Mouse (Mus musculus): ENCODE measurements around the gene Mcm6. TPM values are rescaled to one million over a fixed set of nuclear protein-coding genes. Genes with fewer than 3 reads are reported as not detected.

Gene Mcm6
- polyA plus RNA-seq, 1 experiment, result 215 TPM

DNA sequence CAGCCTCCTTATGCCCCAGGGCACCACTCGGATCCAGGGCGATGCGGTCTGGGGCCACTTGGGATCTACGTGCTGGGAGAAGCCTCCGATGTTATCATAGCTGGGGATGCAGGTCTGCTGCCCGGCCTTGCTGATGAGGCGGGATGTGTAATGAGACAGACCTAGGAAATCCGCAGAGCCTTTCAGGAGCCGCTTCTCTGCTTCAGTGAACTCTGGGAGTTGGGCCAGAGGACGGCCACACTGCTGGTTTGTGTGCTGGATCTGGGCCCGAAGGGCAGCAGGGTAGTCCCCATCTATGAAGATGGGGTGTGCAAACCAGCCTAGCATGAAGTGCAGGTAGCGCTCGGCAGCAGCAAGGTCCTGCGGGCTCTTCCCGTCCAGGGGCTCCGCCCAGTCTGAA, 55.6 kb downstream of the Mcm6 start:
- peak overlapping the region; percentile 38 for H3K4me3 ChIP-seq (ENCODE audit: low read depth, low read length)
- H3K9me3 ChIP-seq (replicated peaks; ENCODE audit: control insufficient read depth, insufficient read depth, low read length, poor library complexity, severe bottlenecking), result no peaks in the 10 kb centered on the region
- H3K27me3 ChIP-seq (ENCODE audit: control insufficient read depth, insufficient read depth, low read length, poor library complexity, severe bottlenecking), result no peaks in the 10 kb centered on the region
- TF ChIP-seq CTCF (IDR thresholded peaks at IDR 0.05; ENCODE audit: low read depth, low read length), result no peak
- no peak for TF ChIP-seq POLR2A (IDR thresholded peaks at IDR 0.05; ENCODE audit: insufficient read depth, low read length)
- no peak for TF ChIP-seq EP300 (IDR thresholded peaks at IDR 0.05; ENCODE audit: insufficient read depth, low read depth, low read length)
- no peak overlapping the region for H3K27ac ChIP-seq (ENCODE audit: insufficient read depth, low read length)
- no peaks in the 10 kb centered on the region for H3K36me3 ChIP-seq (ENCODE audit: control insufficient read depth, insufficient read depth, low read length, poor library complexity, severe bottlenecking)
- H3K9ac ChIP-seq (ENCODE audit: low read depth, poor library complexity, severe bottlenecking), result no peak overlapping the region
- H3K4me1 ChIP-seq (ENCODE audit: control insufficient read depth, insufficient read depth, low read length), result no peaks in the 10 kb centered on the region

DNA sequence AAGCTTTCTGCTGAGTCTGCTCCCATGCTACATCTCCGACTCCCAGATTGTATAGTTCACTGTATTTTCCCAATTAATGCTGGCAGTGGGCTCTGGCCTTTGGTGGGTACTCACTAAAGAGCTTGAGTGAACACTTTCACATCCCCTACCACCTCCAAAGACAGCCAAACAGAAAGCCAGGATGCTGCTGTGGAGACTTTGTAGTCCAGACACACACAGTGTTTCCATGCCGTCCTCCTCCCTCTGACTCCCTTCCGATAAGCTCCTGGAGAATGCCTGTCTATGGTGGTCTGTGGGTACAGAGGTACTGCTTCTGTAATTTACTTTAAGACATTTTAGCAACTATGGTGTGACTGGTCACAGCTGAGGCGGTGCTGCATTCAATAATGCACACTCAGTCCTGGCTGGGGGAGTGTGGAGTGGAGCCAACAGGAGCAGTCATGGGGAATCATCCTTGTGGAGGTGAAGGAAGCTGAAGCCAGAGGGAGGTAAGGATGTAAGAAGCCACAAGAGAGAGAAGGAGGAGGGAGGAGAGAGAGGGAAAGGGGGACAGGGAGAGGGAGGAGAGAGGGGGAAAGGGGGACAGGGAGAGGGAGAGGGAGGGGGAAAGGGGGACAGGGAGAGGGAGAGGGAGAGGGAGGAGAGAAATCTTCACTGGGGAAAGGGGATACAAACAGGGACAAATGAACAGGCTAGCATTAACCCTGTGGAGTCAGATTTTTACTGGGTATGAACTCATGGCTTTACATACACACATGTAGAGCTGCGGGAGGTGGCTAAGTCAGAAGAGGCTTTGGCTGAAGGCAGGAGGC, 63.5 kb downstream of the Mcm6 start:
- TF ChIP-seq POLR2A (IDR thresholded peaks at IDR 0.05; ENCODE audit: insufficient read depth, low read length), result no peak
- no peak for TF ChIP-seq EP300 (IDR thresholded peaks at IDR 0.05; ENCODE audit: insufficient read depth, low read depth, low read length)
- no peak for TF ChIP-seq CTCF (IDR thresholded peaks at IDR 0.05; ENCODE audit: low read depth, low read length)
- Histone ChIP-seq H3K4me3 (ENCODE audit: low read depth, low read length) (no peak overlapping the region), H3K27ac (ENCODE audit: insufficient read depth, low read length) (no peak overlapping the region), H3K4me1 (ENCODE audit: control insufficient read depth, insufficient read depth, low read length) (no peaks in the 10 kb centered on the region), H3K27me3 (ENCODE audit: control insufficient read depth, insufficient read depth, low read length, poor library complexity, severe bottlenecking) (no peaks in the 10 kb centered on the region), H3K9ac (ENCODE audit: low read depth, poor library complexity, severe bottlenecking) (no peak overlapping the region), H3K36me3 (ENCODE audit: control insufficient read depth, insufficient read depth, low read length, poor library complexity, severe bottlenecking) (no peaks in the 10 kb centered on the region), H3K9me3 (replicated peaks; ENCODE audit: control insufficient read depth, insufficient read depth, low read length, poor library complexity, severe bottlenecking) (no peaks in the 10 kb centered on the region)

DNA sequence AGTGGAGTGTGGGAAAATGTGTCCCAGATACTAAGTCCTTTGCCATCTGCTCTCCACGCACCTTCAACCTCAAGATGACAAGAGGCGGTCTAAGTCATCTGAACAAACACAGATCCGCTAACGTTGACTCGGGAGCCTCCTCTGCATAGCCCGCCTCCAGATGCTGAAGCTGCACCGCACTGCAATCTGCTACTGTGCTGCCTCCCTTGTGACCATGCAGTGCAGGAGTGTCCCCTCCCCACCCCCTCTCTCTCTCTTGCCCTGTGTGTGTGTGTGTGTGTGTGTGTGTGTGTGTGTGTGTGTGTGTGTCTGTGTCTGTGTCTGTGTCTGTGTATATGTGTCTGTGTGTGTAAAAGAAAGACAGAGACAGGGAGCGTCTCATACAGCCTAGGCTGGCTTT, 64.2 kb downstream of the Mcm6 start:
- Histone ChIP-seq H3K36me3 (ENCODE audit: control insufficient read depth, insufficient read depth, low read length, poor library complexity, severe bottlenecking) (no peaks in the 10 kb centered on the region), H3K9me3 (replicated peaks; ENCODE audit: control insufficient read depth, insufficient read depth, low read length, poor library complexity, severe bottlenecking) (no peaks in the 10 kb centered on the region), H3K4me3 (ENCODE audit: low read depth, low read length) (no peak overlapping the region), H3K27ac (ENCODE audit: insufficient read depth, low read length) (no peak overlapping the region), H3K27me3 (ENCODE audit: control insufficient read depth, insufficient read depth, low read length, poor library complexity, severe bottlenecking) (no peaks in the 10 kb centered on the region), H3K9ac (ENCODE audit: low read depth, poor library complexity, severe bottlenecking) (no peak overlapping the region), H3K4me1 (ENCODE audit: control insufficient read depth, insufficient read depth, low read length) (no peaks in the 10 kb centered on the region)
- TF ChIP-seq POLR2A (IDR thresholded peaks at IDR 0.05; ENCODE audit: insufficient read depth, low read length) (no peak), EP300 (IDR thresholded peaks at IDR 0.05; ENCODE audit: insufficient read depth, low read depth, low read length) (no peak), CTCF (IDR thresholded peaks at IDR 0.05; ENCODE audit: low read depth, low read length) (no peak)

DNA sequence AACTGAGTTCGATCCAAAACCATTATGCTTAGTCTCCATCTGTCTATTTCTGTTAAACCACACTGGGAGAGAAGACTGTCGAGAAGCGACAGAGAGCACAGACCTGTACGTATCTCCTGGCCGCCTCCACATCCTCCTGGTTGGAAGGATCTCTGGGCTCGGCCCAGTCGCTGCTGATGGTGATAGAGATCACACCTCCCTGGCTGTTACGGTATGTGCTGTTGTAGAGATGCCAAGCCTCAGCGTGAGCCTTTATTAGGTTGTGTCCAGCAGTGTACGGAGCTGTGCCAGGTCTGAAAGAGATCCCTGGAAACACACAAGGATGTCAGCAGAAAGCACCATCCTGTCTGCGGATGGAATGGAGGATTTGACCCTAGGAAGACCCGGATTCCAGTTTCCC, 65.9 kb downstream of the Mcm6 start:
- Histone ChIP-seq H3K36me3 (ENCODE audit: control insufficient read depth, insufficient read depth, low read length, poor library complexity, severe bottlenecking) (no peaks in the 10 kb centered on the region), H3K27ac (ENCODE audit: insufficient read depth, low read length) (no peak overlapping the region), H3K9ac (ENCODE audit: low read depth, poor library complexity, severe bottlenecking) (no peak overlapping the region), H3K4me3 (ENCODE audit: low read depth, low read length) (no peak overlapping the region), H3K4me1 (ENCODE audit: control insufficient read depth, insufficient read depth, low read length) (no peaks in the 10 kb centered on the region), H3K9me3 (replicated peaks; ENCODE audit: control insufficient read depth, insufficient read depth, low read length, poor library complexity, severe bottlenecking) (no peaks in the 10 kb centered on the region), H3K27me3 (ENCODE audit: control insufficient read depth, insufficient read depth, low read length, poor library complexity, severe bottlenecking) (no peaks in the 10 kb centered on the region)
- TF ChIP-seq POLR2A (IDR thresholded peaks at IDR 0.05; ENCODE audit: insufficient read depth, low read length) (no peak), EP300 (IDR thresholded peaks at IDR 0.05; ENCODE audit: insufficient read depth, low read depth, low read length) (no peak), CTCF (IDR thresholded peaks at IDR 0.05; ENCODE audit: low read depth, low read length) (no peak)

DNA sequence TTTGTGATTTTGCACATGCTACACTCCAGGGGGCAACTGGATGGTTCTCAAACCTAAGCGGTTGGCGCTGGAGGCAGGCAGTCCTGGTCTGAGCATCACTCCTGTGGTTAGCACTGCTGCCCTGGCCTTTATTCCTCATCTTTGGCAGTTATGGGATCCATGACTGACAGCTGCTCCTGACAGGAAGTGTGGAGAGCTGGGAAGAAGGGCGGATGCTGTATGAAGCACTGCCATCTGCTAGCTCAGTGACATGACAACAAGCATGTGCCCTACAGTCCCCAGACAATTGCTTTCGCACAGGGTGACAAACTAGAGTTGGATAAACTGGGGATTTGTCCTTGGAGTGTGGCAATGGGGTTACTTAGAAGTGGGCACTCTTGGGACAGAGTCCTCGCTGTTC, 69.2 kb downstream of the Mcm6 start:
- Histone ChIP-seq H3K4me3 (ENCODE audit: low read depth, low read length) (no peak overlapping the region), H3K27ac (ENCODE audit: insufficient read depth, low read length) (no peak overlapping the region), H3K36me3 (ENCODE audit: control insufficient read depth, insufficient read depth, low read length, poor library complexity, severe bottlenecking) (no peaks in the 10 kb centered on the region), H3K4me1 (ENCODE audit: control insufficient read depth, insufficient read depth, low read length) (no peaks in the 10 kb centered on the region), H3K9me3 (replicated peaks; ENCODE audit: control insufficient read depth, insufficient read depth, low read length, poor library complexity, severe bottlenecking) (no peaks in the 10 kb centered on the region), H3K9ac (ENCODE audit: low read depth, poor library complexity, severe bottlenecking) (no peak overlapping the region), H3K27me3 (ENCODE audit: control insufficient read depth, insufficient read depth, low read length, poor library complexity, severe bottlenecking) (no peaks in the 10 kb centered on the region)
- TF ChIP-seq CTCF (IDR thresholded peaks at IDR 0.05; ENCODE audit: low read depth, low read length), result no peak
- no peak for TF ChIP-seq EP300 (IDR thresholded peaks at IDR 0.05; ENCODE audit: insufficient read depth, low read depth, low read length)
- no peak for TF ChIP-seq POLR2A (IDR thresholded peaks at IDR 0.05; ENCODE audit: insufficient read depth, low read length)

DNA sequence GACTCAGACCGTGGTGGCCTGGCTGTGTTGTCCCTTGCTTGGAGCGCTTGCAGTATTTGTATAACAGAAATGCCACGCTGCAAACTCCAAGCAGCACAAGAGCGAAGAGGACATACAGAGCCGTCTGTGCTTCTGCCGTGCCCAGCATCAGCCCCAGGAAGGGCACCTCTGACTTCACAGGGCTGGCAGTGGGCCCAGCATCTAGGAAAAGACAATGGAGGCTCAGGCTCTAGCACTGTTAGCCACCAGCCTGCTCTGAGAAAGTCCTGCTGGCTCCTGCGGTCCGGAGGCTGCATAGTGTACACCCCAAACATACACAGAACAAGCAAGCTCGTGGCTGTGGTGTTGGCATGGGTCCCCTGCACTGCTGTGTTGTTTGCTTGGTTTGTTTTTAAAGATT, 74.3 kb downstream of the Mcm6 start:
- no peak overlapping the region for H3K9ac ChIP-seq (ENCODE audit: low read depth, poor library complexity, severe bottlenecking)
- no peaks in the 10 kb centered on the region for H3K4me1 ChIP-seq (ENCODE audit: control insufficient read depth, insufficient read depth, low read length)
- no peaks in the 10 kb centered on the region for H3K36me3 ChIP-seq (ENCODE audit: control insufficient read depth, insufficient read depth, low read length, poor library complexity, severe bottlenecking)

More for the DNA sequence above, 74.3 kb downstream of the Mcm6 start:
- H3K27ac ChIP-seq (ENCODE audit: insufficient read depth, low read length), result no peak overlapping the region
- H3K4me3 ChIP-seq (ENCODE audit: low read depth, low read length), result no peak overlapping the region
- no peaks in the 10 kb centered on the region for H3K9me3 ChIP-seq (replicated peaks; ENCODE audit: control insufficient read depth, insufficient read depth, low read length, poor library complexity, severe bottlenecking)
- H3K27me3 ChIP-seq (ENCODE audit: control insufficient read depth, insufficient read depth, low read length, poor library complexity, severe bottlenecking), result no peaks in the 10 kb centered on the region
- TF ChIP-seq EP300 (IDR thresholded peaks at IDR 0.05; ENCODE audit: insufficient read depth, low read depth, low read length) (no peak), CTCF (IDR thresholded peaks at IDR 0.05; ENCODE audit: low read depth, low read length) (no peak), POLR2A (IDR thresholded peaks at IDR 0.05; ENCODE audit: insufficient read depth, low read length) (no peak)

All from ES-Bruce4 (cell line).